34 mouse cellular contexts compared by ENCODE assay signal in the genomic region with DNA sequence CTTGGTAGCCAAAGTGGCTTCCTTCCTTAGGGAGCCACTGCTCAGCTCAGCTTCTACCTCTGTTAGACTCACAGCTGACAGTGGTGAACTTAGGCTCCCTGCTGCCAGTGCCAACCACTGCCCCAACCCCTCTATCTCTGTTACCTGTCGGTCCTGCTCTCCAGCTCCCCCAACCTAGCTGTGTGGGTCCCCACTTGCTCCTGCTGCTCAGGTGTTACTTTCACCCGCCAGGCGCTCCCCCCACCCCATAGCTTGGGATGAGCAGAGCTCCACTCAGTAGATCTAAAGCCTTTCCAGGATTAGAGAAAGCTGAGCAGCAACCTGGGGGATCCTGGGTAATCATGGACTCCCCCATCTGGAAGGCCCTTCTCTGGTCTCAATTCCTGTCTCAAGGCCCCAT.
"Had no signal": no experiment of that assay in that cellular context is flagged by ENCODE, and none has a peak within 500 bp of the region (broad histone marks: within the 10 kb centered on the region; RNA-seq: fewer than 3 reads in every experiment).

No protein-coding gene starts in this region.

- H3K4me2 ChIP-seq: heart, embryonic 11.5 days; heart, embryonic 12.5 days; heart, embryonic 13.5 days; heart, embryonic 15.5 days; hindbrain, embryonic 12.5 days; hindbrain, embryonic 13.5 days; hindbrain, embryonic 14.5 days; hindbrain, embryonic 15.5 days; intestine, embryonic 15.5 days; kidney, embryonic 15.5 days had no signal

- H3K4me1 ChIP-seq: heart, embryonic 10.5 days; heart, embryonic 12.5 days; heart, embryonic 13.5 days; heart, embryonic 15.5 days; hindbrain, embryonic 10.5 days; hindbrain, embryonic 12.5 days; hindbrain, embryonic 13.5 days; hindbrain, embryonic 15.5 days; intestine, embryonic 15.5 days; kidney, embryonic 15.5 days had no signal

- H3K9ac ChIP-seq: heart, embryonic 12.5 days; heart, embryonic 13.5 days; heart, embryonic 15.5 days; hindbrain, embryonic 12.5 days; hindbrain, embryonic 13.5 days; hindbrain, embryonic 14.5 days; hindbrain, embryonic 15.5 days; intestine, embryonic 15.5 days; kidney, embryonic 15.5 days had no signal

- H3K9me3 ChIP-seq: heart, embryonic 10.5 days; heart, embryonic 12.5 days; heart, embryonic 13.5 days; heart, embryonic 15.5 days; hindbrain, embryonic 10.5 days; hindbrain, embryonic 12.5 days; hindbrain, embryonic 13.5 days; hindbrain, embryonic 15.5 days; intestine, embryonic 15.5 days; kidney, embryonic 15.5 days had no signal

- H3K4me3 ChIP-seq: heart, embryonic 10.5 days; heart, embryonic 12.5 days; heart, embryonic 13.5 days; heart, embryonic 15.5 days; hindbrain, embryonic 10.5 days; hindbrain, embryonic 12.5 days; hindbrain, embryonic 13.5 days; hindbrain, embryonic 15.5 days; intestine, embryonic 15.5 days; kidney, embryonic 15.5 days; layer of hippocampus, adult 2 months had no signal

- H3K27me3 ChIP-seq: heart, embryonic 12.5 days; heart, embryonic 13.5 days; heart, embryonic 15.5 days; hindbrain, embryonic 12.5 days; hindbrain, embryonic 13.5 days; hindbrain, embryonic 15.5 days; intestine, embryonic 15.5 days; kidney, embryonic 15.5 days had no signal

- DNase-seq: heart, postnatal 10 days; heart, postnatal 14 days; heart, postnatal 36 days; heart, postnatal 4 days; kidney, adult 11 months; kidney, adult 18-20 months; kidney, adult 2 months; kidney, adult 8-10 months; kidney, adult 9 months; kidney, postnatal 10 days; kidney, postnatal 14 days; kidney, postnatal 36 days; kidney, postnatal 4 days; layer of hippocampus, adult 9-11 months; layer of hippocampus, postnatal 36 days had no signal

- H3K36me3 ChIP-seq: heart, embryonic 10.5 days; heart, embryonic 12.5 days; heart, embryonic 13.5 days; heart, embryonic 15.5 days; hindbrain, embryonic 10.5 days; hindbrain, embryonic 12.5 days; hindbrain, embryonic 13.5 days; hindbrain, embryonic 15.5 days; intestine, embryonic 15.5 days; kidney, embryonic 15.5 days had no signal

- ATAC-seq: hindbrain, embryonic 16.5 days; hindbrain, postnatal 0 days; inflammation-experienced regulatory T-cells, adult 6 months; intestine, embryonic 15.5 days; intestine, embryonic 16.5 days; intestine, postnatal 0 days had no signal

- H3K27ac ChIP-seq: heart, embryonic 10.5 days; heart, embryonic 13.5 days; heart, embryonic 15.5 days; hindbrain, embryonic 10.5 days; hindbrain, embryonic 12.5 days; hindbrain, embryonic 13.5 days; hindbrain, embryonic 14.5 days; hindbrain, embryonic 15.5 days; hindbrain, postnatal 0 days; intestine, embryonic 15.5 days; kidney, embryonic 15.5 days; kidney, postnatal 0 days; layer of hippocampus, adult 2 months had no signal
